Mouse (Mus musculus): ENCODE results near the gene Aldh1l2. TPM values are rescaled to one million over a fixed set of nuclear protein-coding genes. Genes with fewer than 3 reads are reported as not detected.

The Aldh1l2 gene
- 0.27 TPM for polyA plus RNA-seq (2017; shearing (Covaris generic))

GRCm38 (mm10) chr10:83533910-83534283 is at the start of gene Aldh1l2:
Gene Aldh1l2, minus strand, starts transcription at chr10:83534140.

GRCm38 (mm10) chr10:83543439-83544102 is 9.6 kb upstream of the Aldh1l2 start, which contains the start of gene Washc4:
Gene Washc4, plus strand, starts transcription at chr10:83543752.

Other genes with a start within 250 kb of the Aldh1l2 start
- gene Slc41a2, start 196.3 kb downstream of the Aldh1l2 start, polyA plus RNA-seq (2017; shearing (Covaris generic)), result 0.07 TPM
- gene D10Wsu102e, start 173.9 kb downstream of the Aldh1l2 start, polyA plus RNA-seq (2017; shearing (Covaris generic)), result 1.1 TPM
- gene Washc4, start 9.6 kb upstream of the Aldh1l2 start, polyA plus RNA-seq (2017; shearing (Covaris generic)), result 52.4 TPM
- gene Appl2, start 114.6 kb upstream of the Aldh1l2 start, polyA plus RNA-seq (2017; shearing (Covaris generic)), result 12.1 TPM
- gene 1500009L16Rik, start 188.7 kb upstream of the Aldh1l2 start, polyA plus RNA-seq (2017; shearing (Covaris generic)), result 2.1 TPM